Mouse (Mus musculus): Measurements from ENCODE around the gene Mroh7.
"Not testable (repeated sequence)": the region's sequence is repeated elsewhere in the genome, so short reads cannot be mapped to it uniquely, and the experiment has no call there.

Mroh7 gene

DNA sequence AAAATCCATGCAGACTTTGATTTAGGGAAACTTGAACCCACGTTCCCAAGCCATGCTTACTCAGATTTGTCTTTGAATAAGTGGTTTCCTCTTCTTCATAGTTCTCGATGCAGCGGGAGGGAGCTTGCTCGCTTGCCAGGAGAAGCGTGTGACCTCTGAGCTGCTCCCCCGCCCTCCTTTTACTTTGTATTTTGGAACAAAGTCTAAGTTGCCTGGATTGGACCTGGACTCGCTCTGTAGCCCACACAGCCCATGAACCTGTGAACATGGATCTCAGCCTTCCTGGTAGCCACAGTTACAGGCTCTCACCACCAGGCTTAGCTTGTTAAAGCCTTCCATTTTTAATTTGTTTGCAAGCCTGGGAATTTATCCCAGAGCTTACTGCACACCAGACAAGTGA, at the start of gene Mroh7:
Gene Mroh7, minus strand, starts transcription at position 112 of the 400 bp plus-strand sequence.
- no peak for ATAC-seq (ENCODE audit: insufficient number of reproducible peaks, low FRiP score, low TSS enrichment)

DNA sequence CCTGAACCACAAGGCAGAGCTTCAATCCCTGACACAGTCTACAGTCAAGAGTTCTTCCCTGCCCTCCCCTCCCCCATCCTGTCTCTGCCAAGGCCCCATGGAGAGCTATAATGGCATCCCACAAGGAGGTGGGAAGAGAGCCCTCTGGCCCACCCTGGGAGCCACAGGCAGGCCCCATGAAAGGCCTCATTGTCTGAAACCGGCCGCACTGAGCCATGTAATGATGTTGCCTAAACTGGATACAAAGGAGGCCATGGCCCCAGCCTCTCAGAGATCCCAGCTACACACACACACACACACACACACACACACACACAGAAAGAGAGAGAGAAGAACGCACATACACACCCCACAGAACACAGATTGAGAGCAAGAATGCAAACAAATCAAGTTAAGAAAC, 49.3 kb upstream of the Mroh7 start:
- no peak for ATAC-seq (ENCODE audit: insufficient number of reproducible peaks, low FRiP score, low TSS enrichment)

DNA sequence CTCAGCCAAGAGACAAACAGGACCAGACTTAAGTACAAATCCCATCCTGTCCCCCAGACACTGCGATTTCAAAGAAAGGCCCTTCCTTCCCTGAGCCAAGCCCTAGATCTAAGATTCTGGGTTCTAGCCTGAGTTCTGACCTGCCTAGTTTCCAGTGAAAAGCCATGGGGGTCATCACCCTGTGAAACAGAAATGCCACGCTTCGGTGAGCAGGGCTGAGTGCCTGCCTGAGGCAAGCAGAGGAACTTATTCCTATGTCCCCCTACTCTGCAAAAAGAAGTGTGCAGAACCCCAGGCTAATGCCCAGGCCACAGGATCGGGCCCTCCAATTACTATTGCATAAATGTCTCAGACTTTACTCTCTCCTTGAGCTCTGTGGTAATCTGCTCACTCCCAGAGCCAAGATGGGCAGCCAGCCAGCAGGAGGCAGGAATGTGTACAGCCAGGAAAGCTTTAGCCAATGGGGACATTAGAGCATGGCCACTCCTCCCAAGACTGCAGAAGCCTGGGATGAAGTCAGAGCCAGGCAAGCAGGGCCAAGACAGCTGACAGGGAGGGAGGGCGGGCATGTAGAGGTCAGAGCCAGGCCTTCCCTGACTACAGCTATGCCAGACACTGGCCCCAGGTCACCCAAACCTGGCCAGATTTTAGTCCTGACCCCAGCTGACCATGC, 47.5 kb upstream of the Mroh7 start:
- peak; percentile 92 for ATAC-seq (ENCODE audit: insufficient number of reproducible peaks, low FRiP score, low TSS enrichment)

DNA sequence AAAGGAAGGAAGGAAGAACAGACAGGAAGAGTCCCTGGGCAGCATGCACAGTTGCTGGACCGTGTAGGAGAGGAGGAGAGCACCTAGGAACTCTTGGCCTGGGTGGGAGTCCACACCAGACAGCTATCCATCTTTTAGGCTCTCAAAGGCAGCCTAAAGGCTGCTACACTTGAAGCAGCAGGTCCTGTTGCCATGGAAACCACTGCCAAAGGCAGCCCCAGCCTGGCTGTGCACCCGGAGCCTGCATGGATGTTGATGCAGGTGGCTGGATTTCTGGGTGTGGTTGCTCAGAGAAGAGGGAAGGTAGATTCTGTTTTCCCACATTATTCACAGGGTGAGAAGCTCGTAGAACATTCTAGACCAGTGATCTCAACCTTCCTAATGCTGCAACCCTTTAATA, 46.3 kb upstream of the Mroh7 start:
- ATAC-seq (ENCODE audit: insufficient number of reproducible peaks, low FRiP score, low TSS enrichment), result no peak

DNA sequence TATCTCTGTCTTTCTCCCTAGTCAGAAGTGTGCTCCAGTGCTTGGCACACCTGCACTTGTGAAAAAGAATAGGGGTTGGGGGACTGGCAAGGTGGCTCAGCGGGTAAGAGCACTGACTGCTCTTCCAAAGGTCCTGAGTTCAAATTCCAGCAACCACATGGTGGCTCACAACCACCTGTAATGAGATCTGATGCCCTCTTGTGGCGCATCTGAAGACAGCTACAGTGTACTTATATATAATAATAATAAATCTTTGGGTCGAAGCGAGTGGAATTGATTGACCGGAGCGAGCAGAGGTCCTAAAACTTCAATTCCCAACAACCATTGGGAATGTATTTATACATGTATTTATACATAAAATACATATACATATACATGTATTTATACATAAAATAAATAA, 45.0 kb upstream of the Mroh7 start:
- not testable (repeated sequence) for ATAC-seq (ENCODE audit: insufficient number of reproducible peaks, low FRiP score, low TSS enrichment)

DNA sequence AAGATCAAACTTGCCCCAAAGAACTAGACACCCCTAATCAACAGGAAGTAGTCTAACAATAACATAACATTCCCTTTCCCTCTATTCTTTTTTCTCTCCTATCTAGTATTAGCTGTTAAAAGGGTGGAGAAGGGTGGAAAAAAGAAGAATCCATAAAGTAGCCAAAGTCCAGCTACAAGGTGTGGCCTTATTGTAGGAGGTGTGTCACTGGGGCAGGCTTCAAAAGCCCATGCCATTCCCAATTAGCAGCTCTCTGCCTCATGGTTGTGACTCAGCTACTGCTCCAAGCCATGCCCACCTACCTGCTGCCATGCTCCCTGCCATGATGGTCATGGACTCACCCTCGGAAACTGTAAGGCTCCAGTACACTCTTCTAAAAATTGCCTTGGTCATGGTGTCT, 41.8 kb upstream of the Mroh7 start:
- ATAC-seq (ENCODE audit: insufficient number of reproducible peaks, low FRiP score, low TSS enrichment), result no peak

DNA sequence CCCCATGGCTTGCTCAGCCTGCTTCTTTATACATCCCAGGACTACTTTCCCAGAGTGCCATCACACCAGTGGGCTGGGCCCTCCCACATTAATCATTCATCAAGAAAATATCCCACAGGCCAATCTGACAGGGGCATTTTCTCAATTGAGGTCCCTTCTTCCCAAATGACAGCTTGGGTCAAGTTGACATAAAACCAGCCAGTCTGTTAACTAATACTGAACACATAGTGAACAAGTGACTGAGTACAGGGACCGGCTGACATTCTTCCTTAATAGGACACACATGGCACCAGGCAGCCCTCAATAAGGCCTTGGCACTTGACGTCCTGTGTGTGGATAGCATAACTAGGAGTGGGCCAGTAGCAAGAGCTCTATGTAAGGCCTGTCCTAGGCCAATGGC, 38.6 kb upstream of the Mroh7 start:
- no peak for ATAC-seq (ENCODE audit: insufficient number of reproducible peaks, low FRiP score, low TSS enrichment)

DNA sequence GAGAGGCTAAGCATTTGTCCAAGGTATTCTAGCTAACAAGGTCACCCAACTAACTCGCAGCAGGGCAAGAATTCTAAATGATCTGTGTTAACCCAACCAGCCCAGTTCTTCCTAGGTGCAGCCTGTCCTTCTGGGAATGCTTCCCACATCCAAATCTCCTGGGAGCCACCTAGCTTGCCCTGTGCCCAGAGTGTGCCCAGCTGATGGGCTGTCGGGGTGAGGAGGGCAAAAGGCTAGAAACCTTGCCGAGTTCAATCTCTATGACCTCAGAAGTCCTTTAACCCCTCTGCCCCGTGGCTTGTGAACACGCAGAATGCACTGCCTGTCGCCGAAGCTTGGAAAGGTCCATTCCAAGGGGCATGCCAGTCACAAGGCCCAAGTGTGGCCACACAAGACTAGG, 33.4 kb upstream of the Mroh7 start:
- ATAC-seq (ENCODE audit: insufficient number of reproducible peaks, low FRiP score, low TSS enrichment), result no peak

DNA sequence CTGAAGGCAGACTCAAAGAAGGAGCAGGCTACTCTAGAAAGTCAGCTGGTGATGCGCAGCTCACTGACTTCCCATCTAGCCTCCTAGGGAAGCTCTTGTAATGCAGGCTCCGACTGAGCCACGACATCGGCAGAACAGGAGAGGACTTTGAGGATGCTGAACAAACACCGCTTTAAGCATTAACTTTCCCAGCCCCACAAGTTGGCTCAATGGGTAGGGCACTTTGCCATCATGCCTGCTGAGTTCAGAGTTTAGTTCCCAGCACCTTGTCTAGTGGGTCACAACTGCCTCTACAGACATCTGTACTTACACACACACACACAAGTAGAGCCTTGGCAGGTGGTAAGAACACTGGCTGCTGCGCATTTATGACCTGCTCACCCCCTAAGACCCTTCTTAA, 21.0 kb upstream of the Mroh7 start:
- no peak for ATAC-seq (ENCODE audit: insufficient number of reproducible peaks, low FRiP score, low TSS enrichment)

DNA sequence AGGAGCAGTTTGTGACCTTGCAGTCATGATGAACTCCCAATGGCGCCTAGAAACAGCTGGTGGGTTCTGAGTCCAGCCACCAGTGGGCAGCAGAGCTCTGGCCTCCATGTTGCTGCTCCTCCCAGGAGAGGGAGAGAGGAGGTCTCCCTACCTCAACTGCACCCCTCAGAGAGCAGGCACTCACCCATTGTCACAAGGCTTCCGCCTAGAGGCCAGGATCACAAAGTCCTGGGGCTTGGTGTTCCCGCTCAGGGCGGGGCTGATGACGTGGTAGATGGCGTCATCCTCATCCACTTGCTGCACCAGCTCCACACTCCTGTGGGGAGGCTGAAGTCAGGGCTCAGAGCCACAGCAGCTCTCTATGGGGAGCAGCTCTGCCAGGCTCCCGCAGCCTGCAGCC, 19.0 kb upstream of the Mroh7 start:
- peak; percentile 69 for ATAC-seq (ENCODE audit: insufficient number of reproducible peaks, low FRiP score, low TSS enrichment)

DNA sequence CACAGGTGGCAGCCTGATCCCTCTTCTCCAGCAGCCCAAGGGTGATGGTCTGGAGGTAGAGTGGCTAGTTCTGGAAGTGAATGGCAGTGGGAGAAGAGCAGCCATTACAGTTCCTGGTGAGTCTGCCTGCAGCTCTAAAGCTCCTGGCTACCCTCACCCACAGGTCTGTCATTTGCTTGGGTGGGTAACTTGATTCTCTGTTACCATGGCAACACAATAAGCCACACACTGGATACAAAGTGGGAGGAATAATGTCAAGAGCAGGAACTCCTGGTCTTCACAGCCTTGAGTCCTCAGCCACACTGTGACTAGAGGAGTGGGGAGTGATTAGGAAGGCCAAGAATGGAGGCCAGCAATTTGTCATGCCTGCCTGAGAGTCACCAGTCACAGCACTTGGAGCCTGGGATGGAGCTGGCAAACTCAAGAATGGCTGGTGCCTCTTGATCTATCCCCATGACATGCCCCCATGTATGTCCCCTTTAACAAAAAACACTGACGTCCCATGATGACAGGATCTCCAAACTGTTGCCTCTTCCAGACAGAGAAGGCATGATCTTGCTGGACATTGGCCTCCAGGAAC, 16.4 kb upstream of the Mroh7 start:
- no peak for ATAC-seq (ENCODE audit: insufficient number of reproducible peaks, low FRiP score, low TSS enrichment)

DNA sequence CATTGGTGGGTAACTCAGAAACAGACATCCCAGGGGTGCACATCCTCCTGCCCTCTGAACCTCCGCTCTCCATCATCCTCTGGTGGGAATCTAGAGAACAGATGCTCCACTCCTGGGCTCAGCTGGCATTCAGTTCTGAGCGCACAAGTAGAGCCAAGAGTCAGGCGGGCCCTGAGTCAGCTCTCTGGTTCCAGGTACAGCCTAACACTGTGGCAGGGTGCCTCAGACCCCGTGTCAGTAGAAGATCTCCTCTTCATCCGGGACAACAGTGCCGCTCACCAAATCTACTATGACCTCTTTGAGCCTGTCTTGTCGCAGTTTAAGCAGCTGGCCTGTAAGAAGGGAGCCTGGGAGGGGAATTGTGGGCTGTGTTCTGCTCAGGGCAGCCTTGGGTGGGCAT, 15.1 kb upstream of the Mroh7 start:
- no peak for ATAC-seq (ENCODE audit: insufficient number of reproducible peaks, low FRiP score, low TSS enrichment)

DNA sequence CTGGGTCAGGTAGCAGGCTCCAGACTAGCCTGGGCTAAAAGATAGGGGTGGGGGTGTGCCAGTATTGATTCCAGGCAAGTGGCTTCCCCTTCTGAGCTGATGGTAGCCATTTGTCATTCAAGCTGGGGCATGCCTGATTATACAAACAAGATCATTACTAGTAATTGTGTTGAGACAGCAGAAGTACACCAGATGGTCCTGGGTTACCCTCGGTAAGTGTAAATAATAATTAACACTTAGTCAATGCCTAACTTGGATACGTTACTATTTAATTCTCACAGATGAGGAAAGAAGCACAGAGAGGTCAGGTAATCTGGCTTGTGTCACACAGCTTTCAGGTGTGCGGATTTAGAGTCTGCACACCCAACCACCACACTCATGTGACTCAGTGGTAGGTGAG, 7.2 kb upstream of the Mroh7 start:
- no peak for ATAC-seq (ENCODE audit: insufficient number of reproducible peaks, low FRiP score, low TSS enrichment)

DNA sequence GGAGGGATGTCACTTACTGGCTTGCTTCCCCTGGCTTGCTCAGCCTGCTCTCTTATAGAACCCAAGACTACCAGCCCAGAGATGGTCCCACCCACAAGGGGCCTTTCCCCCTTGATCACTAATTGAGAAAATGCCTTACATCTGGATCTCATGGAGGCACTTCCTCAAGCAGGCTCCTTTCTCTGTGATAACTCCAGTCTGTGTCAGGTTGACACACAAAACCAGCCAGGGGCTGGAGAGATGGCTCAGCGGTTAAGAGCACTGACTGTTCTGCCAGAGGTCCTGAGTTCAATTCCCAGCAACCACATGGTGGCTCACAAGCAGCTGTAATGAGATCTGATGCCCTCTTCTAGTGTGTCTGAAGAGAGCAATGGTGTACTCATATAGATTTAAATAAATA, 6.2 kb upstream of the Mroh7 start:
- not testable (repeated sequence) for ATAC-seq (ENCODE audit: insufficient number of reproducible peaks, low FRiP score, low TSS enrichment)

DNA sequence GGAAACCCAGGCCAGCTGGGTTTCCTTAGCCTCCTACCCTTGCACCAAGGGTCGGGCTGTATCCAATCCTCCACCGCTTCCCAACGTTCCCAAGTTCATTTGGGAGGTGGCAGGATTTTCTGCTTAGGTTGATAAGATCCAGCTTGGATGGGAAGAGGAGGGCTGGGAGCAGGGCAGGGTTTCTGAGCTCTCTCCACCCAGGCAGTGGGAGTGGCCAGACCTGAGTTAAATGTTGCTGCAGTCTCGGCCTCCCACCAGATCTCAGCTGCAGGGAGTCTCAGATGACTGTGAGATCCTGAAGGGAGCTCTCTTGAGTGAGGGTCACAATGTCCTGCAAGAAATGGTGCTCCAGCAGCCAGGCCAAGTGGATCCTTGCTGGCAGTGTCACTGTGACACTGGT, 2.9 kb upstream of the Mroh7 start, which contains the start of gene Fam151a:
Gene Fam151a, plus strand, starts transcription at position 254 of the 400 bp plus-strand sequence.
- no peak for ATAC-seq (ENCODE audit: insufficient number of reproducible peaks, low FRiP score, low TSS enrichment)

DNA sequence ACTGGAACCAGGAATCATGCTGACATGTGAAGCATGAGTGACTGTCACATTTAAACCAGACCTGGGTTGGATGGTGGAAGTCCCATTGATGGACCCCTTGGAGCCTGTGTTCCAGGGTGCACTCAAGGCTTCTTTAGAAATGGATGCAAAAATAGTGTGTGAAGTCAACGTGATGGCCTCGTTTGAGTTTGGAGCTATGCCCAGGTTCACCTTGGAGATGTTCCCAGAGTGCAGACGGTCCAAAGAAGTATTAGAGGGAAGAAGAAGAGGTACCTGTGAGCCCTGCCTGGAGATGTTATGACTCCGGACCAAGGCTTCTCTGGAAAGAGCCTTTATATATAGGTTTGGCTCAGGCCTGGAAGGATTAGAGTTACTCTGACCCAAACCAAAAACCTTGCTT, 10.1 kb downstream of the Mroh7 start:
- no peak for ATAC-seq (ENCODE audit: insufficient number of reproducible peaks, low FRiP score, low TSS enrichment)

DNA sequence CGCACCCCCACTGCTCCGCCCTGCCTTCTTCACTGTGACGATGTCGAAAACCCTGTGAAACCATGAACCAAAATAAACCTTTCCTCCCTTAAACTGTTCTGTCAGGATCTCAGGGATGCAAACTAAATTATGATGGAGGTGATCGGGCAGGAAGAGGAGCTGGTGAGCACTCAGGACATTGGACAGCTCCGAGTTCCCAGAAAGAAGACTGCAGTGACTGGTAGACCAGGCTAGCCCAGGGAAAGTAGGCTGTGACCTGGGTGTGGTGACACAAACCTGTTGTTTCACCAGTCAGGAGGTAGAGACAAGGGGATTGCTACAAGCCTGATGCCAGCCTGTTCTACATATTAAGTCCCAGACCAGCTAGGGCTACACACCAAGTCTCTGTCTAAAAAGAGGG, 17.1 kb downstream of the Mroh7 start:
- ATAC-seq (ENCODE audit: insufficient number of reproducible peaks, low FRiP score, low TSS enrichment), result no peak

DNA sequence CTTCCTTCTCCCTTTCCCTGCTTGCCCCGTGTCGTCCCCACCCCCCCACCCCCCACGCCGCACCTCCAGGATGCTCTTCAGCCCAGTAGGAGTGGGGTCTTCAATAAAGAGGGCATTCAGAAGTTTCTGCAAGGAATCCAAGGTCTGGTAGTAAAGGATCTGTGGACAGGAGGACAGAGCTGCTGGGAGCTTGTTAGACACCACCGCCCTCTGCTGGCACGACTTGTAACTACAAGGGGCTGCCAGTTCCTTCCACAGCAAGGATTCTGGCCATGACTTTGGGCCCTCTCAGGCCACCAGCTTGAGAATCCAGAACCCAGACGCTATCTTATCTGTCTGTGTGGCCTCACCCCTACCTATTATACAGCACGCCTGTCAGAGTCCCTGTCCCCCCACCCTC, 22.3 kb downstream of the Mroh7 start:
- peak; percentile 51; the same call in 1 of the 2 replicates for ATAC-seq (ENCODE audit: insufficient number of reproducible peaks, low FRiP score, low TSS enrichment)

DNA sequence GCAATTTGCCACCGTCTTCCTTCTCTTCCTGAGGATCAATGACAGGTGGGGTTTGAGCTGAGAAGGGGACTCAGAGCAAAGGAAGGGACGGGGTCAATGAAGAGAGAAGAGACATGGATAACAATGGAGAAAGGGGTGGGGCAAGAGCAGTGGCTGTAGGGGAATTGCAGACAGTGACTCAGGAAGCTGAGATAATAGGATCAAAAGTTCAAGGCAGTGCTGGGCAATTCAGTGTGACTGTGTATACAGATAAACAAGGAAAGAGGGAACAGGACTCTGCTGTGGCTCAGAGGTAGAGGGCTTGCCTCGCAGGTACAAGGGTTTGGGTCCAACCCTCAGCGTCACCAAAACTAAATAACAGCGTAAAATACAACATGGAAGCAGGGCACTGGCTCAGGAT, 22.8 kb downstream of the Mroh7 start:
- no peak for ATAC-seq (ENCODE audit: insufficient number of reproducible peaks, low FRiP score, low TSS enrichment)

DNA sequence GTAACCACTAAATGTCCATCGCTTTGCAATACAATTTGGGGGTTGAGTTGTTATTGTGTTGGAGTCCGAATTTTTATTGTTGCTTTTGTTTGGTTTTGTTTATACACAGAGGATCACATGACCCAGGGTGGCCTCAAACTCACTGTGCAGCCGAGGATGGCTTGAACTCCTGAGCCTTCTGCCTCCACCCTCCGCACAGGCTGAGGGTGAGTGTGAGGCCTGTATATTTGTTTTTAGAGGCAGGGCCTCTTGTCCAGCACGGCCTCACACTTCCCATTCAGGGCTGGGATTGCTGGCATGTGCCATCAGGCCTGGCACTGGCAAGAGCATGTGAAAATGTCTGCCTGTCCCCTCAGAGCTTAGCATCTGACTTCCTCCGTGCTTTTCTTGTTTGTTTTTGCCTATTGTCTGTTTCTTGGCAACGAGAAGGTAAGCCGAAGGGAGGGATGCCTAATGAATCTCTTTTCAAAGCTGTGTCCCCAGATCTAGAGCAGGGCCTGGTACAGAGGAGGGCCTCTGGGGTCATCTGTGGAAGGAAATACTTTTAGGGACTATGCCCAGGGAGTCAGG, 25.5 kb downstream of the Mroh7 start:
- no peak for ATAC-seq (ENCODE audit: insufficient number of reproducible peaks, low FRiP score, low TSS enrichment)

DNA sequence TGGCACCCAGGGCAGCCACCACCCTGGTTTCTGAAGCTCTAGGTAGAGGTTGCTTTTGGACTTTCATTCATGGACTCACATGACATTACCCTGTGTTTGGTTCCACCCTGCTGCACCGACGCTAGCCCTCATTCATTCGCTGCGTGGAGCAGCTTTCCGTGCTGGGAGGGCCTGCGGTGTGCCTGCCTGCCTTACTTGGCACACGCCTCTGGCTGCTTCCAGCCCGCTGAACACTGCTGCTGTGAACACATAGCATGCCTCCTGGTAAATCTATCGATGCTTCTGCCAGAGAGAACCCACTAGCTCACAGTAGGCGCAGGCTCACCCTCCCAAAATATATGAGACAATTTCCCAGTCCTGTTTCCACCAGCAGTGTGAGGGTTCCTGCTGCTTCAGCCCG, 26.3 kb downstream of the Mroh7 start:
- no peak for ATAC-seq (ENCODE audit: insufficient number of reproducible peaks, low FRiP score, low TSS enrichment)

DNA sequence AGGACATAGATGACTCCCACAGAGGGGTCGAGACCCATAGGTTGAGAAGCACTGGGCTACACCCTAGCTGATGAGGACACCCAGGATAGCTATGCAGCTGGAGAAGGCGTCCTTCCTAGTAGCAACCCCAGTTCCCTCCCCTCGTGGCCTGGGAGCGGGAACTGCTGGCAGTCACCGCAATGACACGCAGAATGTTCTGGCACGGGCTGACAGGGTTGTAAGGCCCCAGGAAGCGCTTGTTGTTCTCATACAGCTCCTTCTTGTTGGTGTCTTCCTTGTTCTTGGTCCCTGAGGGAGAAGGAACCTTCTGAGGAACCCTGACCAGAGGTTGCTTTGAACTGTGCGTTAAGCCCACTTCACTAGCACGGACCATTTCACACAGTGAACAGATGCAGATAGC, 26.8 kb downstream of the Mroh7 start:
- no peak for ATAC-seq (ENCODE audit: insufficient number of reproducible peaks, low FRiP score, low TSS enrichment)
